Mouse (Mus musculus): ENCODE data around the gene Mum1.
"Not testable (repeated sequence)": the region's sequence is repeated elsewhere in the genome, so short reads cannot be mapped to it uniquely, and the experiment has no call there.

- not testable (repeated sequence) for TF ChIP-seq CTCF (conservative IDR thresholded peaks at IDR 0.05; ENCODE audit: low read length); NANOG (IDR thresholded peaks at IDR 0.05; ENCODE audit: borderline replicate concordance, low read length)
Measured at GRCm38 (mm10) chr10:80248437-80248836, 22.2 kb downstream of the Mum1 start.
